Mouse (Mus musculus): ENCODE measurements around the gene Cyp3a13.
"Not testable (repeated sequence)": the region's sequence is repeated elsewhere in the genome, so short reads cannot be mapped to it uniquely, and the experiment has no call there.

The Cyp3a13 gene

DNA sequence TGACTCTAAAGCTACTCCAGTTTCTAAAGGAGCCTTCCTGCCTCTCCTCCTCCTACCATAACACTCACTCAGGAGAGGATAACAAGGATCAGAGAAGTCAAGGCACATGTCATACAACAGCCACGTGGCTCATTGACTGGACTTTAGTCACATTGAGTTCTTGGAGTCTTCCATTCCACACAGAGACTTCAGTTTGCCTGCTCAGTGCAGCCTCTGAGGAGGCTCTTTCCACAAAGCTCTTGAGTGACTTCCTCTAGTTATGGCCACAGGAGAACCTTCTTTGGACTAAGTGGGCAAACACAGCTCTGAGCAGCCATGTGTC lies 49.1 kb downstream of the Cyp3a13 start:
- not testable (repeated sequence) for DNase-seq (ENCODE audit: low spot score)

DNA sequence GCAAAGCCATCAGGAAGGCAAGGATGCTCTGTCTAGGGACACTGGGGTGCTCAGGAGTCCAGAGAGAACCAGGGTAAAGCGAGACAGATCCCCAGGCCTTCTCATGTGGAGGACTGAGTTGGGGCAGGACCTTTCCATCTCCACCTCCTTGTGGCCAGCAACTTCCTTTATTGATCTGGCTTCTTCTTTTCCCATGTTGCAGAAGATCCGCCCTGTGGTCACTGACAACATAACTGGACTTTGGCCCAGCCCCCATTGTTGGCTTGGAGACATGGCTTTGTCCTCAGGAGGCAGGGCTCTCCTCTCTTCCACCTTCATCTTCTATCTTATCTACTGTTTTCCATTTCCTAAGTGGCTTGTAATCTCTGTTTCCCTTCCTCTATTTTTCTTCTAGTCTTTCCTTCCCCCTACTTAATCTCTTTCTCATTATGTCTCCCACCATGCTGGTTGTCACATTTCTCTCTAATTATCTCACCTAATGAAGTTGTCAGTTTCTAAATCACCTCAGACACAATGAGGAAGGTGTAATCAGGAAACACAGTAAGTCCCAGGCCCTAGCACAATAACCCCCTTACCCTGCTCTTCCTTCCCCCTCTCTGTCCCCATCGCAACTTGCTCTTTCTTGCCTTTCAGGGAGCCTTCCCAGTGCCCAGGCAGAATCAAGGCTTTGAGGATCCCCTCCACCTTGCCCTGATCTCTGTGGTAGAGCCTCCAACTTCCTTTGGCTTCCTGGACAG lies 49.6 kb downstream of the Cyp3a13 start, which contains the start of gene Pilrb2:
TSS of gene Pilrb2 (minus strand) at position 172 of the 737 bp plus-strand sequence.
- DNase-seq (ENCODE audit: low spot score), result not testable (repeated sequence)

GRCm38 (mm10) chr5:137868600-137868999 lies 52.8 kb downstream of the Cyp3a13 start:
- not testable (repeated sequence) for DNase-seq (ENCODE audit: low spot score)

DNA sequence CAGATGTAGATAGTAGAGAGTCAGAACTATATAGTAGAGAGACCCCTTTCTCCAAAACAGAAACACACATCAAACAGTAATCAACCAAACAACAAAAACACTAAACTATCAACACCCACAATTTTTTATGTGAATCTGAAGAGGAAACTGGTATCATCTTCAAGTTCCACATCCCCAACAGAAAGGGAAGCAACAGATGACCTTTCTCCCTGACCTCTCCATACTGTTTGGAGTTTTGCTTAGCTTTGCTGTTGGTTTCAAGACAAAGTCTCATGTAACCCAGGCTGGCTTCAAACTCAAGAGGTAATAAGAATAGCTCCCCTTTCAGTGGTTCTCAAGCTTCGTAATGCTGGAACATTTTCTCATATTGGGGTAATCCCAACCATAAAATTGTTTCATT lies 57.4 kb downstream of the Cyp3a13 start:
- DNase-seq (ENCODE audit: low spot score), result not testable (repeated sequence)

DNA sequence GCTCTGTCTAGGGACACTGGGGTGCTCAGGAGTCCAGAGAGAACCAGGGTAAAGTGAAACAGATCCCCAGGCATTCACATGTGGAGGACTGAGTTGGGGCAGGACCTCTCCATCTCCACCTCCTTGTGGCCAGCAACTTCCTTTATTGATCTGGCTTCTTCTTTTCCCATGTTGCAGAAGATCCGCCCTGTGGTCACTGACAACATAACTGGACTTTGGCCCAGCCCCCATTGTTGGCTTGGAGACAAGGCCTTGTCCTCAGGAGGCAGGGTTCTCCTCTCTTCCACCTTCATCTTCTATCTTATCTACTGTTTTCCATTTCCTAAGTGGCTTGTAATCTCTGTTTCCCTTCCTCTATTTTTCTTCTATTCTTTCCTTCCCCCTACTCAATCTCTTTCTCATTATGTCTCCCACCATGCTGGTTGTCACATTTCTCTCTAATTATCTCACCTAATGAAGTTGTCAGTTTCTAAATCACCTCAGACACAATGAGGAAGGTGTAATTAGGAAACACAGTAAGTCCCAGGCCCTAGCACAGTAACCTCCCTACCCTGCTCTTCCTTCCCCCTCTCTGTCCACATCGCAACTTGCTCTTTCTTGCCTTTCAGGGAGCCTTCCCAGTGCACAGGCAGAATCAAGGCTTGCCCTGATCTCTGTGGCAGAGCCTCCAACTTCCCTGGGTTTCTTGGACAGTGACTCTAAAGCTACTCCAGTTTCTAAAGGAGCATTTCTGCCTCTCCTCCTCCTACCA lies 63.3 kb downstream of the Cyp3a13 start, which contains the start of gene Pilrb1:
TSS of gene Pilrb1 (minus strand) at position 147 of the 751 bp plus-strand sequence.
- not testable (repeated sequence) for DNase-seq (ENCODE audit: low spot score)

- DNase-seq (ENCODE audit: low spot score), result peak; percentile 77
Observed at GRCm38 (mm10) chr5:137856870-137857269, 64.5 kb downstream of the Cyp3a13 start.

DNA sequence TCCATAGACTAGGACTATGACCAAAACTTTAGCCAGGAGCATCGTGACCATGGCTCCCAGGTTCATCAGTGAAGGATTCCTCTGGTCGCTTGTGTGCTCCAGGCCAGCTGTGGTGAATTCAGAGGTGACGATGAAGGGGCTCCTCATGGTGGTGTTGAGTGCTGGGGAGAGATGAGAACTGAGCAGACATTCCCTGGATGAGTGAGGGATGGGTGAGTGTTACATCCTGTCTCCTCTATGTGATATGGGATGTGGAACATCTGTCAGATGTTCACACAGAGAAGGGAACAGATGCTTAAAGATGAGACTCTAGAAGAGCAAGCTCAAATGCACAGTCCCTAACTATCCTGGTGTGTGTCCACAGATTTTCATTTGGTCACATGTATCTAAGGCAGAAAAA lies 66.5 kb downstream of the Cyp3a13 start:
- DNase-seq (ENCODE audit: low spot score), result not testable (repeated sequence)

DNA sequence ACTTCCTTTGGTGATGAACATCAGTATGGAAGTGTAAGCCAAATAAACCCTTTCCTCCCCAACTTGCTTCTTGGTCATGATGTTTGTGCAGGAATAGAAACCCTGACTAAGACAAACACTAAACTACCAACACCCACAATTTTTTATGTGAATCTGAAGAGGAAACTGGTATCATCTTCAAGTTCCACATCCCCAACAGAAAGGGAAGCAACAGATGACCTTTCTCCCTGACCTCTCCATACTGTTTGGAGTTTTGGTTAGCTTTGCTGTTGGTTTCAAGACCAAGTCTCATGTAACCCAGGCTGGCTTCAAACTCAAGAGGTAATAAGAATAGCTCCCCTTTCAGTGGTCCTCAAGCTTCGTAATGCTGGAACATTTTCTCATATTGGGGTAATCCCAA lies 71.1 kb downstream of the Cyp3a13 start:
- not testable (repeated sequence) for DNase-seq (ENCODE audit: low spot score)

Data from T-cell, adult 2 months (primary cell).